Mouse (Mus musculus): Measurements from ENCODE around the gene Eef1a1.
"Not testable (repeated sequence)": the region's sequence is repeated elsewhere in the genome, so short reads cannot be mapped to it uniquely, and the experiment has no call there.

Gene Eef1a1

DNA sequence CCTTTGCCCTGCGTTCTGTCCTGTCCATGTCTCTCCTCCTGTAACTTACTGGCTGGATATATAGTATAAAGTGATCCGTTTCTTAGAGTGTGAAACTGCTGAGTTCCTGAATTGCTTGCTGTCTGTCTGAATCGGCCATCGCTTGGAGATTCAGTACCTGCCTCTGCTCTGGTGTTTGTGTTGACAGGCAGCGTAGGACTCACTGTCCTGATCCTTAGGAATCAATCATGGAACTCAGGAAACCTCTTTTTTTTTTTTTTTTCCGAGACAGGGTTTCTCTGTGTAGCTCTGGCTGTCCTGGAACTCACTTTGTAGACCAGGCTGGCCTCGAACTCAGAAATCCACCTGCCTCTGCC is 17.7 kb upstream of the Eef1a1 start:
- no peak for DNase-seq

DNA sequence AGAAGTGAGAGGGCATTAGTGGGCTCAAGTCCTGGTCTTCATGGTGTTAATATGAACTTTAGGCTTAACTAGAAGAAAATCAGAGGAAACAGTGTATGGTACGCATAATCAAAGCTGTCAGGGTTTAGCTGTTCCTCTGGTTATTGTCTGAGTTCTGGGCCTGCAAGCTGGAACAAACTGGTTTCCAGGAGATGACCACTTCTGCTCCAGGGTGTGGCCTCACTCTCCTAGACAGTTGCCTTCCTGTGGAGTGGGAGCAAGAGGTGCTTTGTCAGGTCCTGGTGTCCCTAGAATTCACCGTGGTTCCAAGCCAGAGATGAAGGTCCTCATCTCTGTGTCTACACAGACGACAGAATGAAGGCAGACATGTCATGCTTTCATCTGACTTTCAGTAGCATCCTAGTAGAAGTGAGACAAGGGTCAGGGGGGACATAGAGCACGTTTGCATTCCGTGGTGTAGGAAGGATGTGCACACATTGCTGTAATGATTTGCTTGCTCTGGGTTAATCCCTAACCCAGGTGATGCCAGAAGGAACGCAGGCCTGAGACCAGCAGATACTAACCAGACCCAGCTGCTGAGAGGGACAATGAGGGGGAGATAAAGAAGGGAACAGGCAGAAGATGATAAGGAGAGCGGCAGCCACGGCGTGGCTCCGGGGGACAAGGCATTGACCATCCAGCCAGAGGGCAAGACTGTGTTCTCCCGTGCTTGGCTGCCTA is 17.2 kb upstream of the Eef1a1 start:
- peak; percentile 55 to 68 for DNase-seq

DNA sequence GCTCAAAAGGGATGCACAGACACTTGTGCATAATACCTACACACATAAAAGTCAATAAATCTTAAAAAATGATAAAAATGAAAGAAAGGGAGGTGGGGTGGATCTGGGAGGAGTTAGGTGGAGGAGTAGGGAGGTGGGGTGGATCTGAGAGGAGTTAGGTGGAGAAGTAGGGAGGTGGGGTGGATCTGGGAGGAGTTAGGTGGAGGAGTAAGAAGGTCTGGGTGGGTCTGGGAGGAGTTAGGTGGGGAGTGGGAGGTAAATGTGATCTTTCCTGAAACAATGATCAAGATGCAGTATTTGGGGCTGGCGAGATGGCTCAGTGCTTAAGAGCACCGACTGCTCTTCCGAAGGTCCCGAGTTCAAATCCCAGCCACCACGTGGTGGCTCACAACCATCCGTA is 16.3 kb upstream of the Eef1a1 start:
- DNase-seq: no peak

DNA sequence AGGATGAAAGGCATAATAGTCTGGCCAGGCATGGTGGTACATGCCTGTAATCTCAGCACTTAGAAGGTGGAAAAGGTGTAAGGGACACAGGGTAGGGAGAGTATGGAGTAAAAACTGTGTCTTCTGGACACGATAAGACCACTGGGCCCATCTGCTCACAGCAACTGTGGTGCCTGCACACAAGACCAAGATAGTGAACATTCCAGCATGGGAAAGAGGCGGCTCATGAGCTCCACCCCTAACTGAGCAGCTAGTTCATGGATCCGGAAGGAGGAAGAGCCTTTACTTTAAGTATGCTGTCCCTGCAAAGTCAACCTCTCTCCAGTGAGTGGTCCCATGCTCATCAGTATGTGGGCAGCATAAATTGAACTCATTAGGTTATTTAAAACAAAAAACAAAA is 15.7 kb upstream of the Eef1a1 start:
- DNase-seq: no peak

DNA sequence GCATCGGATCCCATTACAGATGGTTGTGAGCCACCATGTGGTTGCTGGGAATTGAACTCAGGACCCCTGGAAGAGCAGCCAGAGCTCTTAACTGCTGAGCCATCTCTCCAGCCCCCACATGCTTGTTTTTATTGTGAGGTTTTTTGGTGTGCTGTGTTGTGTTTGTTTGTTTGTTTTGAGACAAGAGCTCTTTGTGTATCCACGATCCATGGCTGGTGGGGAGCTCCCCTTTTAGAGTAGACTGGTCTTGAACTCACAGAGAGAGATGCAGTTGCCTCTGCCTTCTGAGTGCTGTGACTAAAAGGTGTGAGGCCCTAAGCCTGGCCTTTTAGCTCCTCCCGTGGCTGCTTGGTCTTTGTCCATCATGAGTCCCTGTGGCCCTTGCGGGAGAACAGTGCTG is 15.2 kb upstream of the Eef1a1 start:
- no peak for DNase-seq

DNA sequence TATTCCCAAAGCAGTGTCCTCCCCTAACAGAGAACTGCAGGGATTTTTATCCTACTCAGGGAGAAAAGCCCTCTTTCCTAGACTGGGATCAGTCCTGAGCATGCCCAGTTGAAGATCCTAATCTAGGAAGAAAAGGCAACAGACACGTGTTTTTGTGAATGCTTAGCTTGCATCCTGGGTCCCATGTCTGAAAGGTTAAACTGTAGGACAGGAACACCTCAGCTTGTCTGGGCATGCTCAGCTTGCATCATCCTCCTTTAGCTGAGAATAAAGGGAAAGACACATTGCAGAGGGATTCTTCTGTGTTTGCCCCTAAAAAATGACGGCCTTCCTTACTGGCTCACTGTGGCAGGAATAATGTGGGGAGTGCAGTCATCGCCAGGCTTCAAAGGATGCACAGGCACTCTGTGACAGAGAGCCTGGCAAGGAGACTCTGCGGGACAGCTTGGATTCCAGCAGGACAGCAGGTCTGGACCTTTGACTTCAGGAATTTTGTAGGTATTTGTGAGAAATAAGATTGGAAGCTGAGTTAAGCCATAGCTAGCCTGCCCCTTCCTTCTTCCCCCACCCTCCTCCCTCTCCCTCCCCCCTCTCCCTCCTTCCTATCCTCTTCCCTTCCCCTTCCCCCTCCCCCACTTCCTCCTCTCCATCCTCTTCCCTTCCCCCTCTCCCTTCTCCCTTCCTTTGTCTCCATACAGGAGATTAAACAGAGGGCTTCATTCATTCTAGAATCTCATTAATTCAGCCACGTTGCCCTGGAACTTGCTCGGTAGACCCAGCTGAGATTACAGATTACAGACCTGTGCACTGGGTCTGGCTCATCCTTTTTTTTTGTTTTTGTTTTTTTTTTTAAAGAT is 14.5 kb upstream of the Eef1a1 start:
- DNase-seq: peak in 1 of 2 experiments; percentile 53

DNA sequence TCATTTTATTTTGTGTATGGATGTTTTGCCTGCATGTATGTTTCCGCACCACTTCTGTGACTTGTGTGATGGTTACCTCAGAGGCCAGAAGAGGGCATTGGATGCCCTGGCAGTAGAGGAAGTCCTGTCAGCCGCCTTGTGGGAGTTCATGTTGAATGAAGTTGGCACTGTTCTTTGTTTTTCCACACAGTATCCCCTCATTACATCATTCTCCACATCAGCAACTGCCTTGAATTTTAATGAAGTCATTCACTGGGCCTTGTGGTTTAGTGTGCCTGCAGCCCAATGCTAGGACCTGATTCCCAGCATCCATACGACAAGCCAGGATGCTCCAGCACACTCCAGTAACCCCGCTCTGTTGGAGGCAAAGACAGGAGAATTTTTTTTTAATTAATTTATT is 12.3 kb upstream of the Eef1a1 start:
- no peak for DNase-seq

DNA sequence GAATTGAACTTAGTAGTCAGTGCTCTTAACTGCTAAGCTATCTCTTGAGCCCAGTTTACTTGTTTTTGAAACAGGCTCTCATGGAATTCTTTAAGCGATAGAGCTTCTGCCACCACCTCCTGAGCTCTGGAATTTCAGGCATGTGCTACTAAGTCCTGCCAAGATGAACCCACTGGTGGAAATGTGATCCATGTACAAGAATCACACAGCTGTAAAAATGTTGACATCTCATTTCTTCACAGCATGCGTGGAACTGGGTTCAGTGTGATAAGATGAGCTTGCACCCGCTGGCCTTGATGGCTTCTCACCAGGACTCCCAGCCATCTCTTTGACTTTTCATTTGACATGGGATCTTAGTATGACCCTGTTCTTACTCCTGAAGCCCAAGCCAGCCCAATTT is 11.4 kb upstream of the Eef1a1 start:
- DNase-seq: no peak

DNA sequence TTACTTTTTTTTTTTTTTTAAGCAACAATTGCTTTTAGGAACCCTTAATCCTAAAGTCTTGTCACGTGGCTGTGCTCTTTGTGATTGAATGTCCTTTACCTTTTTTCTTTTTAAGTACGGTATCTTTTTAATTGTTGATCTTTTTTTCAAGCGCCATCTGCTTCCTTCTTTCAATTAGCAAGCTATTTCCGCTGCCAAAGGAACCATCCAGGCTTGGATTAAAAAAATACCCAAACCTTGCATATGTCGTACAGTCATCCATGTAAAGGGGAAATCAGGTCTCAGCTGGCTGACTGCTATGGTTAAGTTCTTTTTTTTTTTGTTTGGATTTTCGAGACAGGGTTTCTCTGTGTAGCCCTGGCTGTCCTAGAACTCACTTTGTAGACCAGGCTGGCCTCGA is 4.2 kb upstream of the Eef1a1 start:
- DNase-seq: no peak

DNA sequence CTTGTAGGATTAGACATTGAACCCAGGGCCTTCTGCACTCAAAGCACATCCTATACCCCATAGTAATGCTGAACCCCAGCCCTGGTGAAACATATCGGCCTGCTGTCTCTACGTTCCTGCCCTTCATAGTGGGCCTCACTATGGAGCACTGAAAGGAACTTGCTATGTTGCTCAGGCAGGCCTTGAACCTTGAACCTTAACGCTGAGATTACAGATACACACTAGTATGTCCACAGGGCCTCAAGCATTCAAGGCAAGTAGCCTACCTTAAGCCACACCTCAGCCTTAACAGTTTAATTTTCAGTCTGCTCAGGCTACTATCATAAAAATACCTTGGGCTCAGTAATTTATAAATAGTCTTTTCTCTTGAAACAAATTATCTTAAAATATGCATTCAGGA is 3.3 kb upstream of the Eef1a1 start:
- DNase-seq: no peak

DNA sequence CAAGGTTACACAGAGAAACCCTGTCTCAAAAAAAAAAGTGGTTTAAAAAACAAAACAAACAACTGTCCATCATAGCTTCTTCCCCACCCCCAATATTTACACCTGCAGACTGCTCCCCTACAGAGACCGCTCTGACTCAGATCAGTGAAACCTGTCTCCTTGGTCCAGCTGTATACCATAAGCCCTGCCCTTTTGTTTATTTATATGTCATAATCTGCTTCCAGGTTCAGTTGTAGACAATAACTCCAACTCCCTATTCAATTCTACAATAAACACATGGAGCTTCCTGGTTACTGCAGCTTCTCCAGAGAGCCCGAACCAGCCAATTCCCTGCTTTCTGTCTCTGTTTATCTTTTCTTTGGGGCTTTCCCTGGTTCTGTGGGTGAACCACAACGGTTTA is 2.2 kb upstream of the Eef1a1 start:
- DNase-seq: no peak

DNA sequence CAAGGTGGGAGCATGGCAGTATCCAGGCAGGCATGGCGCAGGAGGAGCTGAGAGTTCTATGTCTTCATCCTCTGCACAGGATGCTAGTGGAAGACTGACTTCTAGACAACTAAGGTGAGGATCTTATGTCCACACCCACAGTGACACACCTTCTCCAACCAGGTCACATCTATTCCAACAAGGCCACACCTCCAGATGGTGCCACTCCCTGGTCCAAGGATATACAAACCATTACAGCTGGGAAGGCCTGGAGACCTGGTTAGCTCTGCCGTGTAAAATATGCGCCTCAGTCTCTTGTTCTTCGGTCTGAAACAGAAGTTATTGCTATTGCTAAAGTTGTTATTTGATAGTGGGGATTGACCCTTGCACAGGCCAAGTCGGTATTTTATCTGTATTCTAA is 930 bp downstream of the Eef1a1 start:
- DNase-seq: not testable (repeated sequence)

DNA sequence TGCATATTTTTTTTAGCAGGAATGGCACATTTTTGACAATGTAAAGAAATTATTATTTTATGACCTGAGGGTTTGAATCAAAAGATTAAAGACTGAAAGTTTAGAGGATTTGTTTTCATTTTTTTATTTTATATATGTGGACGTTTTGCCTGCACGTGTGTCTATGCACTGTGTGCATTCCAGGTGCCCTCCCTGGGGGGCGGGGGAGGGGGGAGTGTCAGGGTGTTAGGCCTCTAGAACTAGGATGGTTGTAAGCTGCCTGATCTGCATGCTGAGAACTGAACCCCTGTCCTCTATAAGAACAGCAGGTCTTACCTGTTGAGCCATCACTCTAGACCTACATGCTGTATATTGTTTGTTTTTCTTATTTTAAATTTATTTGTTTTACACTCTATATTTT is 4.3 kb downstream of the Eef1a1 start:
- no peak for DNase-seq

DNA sequence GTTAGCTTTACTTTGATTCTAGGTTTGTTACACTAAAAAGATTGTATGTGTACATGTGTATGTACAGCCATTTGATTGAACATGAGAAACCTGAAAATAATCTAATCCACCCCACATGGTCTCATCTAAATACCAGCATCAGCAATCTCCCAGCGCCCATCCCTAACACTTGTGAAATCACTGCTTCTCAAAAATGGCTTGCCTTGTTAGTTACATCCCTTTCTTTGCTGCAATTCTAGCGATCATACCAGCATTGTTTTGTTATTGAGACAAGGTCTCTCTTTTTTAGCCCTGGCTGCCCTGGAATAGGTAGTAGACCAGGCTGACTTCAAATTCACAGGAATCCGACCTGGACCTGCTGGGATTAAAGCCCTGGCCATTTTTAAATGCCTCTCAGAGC is 6.6 kb downstream of the Eef1a1 start:
- no peak for DNase-seq

DNA sequence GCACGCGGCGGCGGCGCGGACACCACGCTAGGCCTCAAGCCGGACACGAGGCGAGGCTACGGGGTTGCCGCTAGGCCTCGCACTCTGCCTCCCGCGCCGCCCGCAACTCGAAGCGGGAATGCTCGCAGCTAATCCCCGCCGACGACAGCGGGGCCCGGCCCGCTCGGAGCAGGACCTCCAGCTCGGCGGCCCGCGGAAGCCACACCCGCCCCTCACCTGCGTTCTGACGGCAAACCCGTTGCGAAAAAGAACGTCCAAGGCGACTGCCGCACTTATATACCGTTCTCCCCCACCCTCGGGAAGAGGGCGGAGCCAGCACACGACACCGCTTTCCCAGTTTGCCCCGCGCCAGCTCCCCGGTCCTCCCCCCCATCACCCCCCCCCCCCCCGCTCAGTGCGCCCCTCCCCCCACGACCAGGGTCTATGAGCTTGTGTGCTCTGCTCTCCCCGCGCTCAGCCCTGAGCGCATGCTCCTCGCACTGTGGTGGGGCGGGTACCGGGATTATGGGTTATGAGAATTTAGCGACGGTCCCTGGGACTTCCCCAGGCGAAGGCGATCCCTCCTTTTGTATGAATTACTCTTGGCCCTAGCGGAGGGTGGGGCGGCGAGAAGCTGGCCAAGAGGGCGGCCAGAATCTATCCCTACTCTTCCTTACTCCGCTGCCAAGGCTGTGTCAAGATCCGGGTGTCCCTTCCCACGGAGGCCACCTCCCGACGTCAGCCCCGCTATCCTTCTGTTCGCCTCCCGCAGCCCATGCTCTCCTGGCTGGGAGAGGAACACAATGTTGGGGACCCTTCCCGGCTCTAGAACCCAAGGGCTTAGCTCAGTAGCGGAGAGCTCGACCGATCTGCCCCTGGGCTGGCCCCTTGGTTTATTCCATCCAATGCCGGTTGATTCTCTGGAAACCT is 7.3 kb downstream of the Eef1a1 start:
- DNase-seq: peak; percentile 94 to 98

DNA sequence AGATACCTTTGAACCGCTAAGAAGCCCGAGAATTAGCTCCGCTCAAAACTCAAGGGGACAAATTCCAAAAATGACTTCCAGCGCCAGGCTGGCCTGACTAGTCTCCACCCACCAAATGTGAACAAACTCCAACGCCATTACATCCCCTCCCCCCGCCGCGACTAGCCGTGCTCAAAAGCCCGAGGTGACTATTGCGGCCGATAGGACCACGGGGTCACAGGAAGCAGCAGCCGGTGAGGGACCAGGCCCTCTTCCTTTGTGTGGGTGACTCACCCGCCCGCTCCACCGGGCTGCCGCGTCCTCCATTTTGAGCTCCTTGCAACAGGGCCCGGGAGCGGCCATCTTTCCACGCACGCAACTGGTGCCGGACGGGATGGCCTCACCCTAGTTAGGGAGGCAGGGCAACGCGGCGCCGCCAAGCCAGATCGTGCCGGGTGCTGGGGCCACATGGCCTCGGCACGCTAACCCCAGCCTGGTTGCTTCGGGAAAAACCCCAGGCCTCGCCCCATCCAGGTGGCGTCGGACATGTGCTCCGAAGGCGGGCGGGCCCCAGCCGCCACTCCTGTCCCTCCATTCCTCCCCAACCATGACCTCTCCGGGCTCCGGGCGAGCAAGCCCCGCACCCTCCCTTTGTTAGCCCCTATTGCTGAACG is 8.1 kb downstream of the Eef1a1 start:
- DNase-seq: peak; percentile 89 to 93

DNA sequence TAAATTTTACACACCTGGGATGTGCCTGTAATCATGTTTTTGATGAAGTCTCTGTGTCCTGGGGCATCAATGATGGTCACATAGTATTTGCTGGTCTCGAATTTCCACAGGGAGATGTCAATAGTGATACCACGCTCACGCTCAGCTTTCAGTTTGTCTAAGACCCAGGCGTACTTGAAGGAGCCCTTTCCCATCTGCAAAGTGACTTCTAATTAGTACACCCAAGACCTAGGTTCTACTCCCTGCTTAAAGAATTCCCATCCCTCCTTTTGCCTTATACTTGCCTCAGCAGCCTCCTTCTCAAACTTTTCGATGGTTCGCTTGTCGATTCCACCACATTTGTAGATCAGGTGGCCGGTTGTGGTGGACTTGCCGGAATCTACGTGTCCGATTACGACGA is 8.7 kb downstream of the Eef1a1 start:
- not testable (repeated sequence) for DNase-seq

DNA sequence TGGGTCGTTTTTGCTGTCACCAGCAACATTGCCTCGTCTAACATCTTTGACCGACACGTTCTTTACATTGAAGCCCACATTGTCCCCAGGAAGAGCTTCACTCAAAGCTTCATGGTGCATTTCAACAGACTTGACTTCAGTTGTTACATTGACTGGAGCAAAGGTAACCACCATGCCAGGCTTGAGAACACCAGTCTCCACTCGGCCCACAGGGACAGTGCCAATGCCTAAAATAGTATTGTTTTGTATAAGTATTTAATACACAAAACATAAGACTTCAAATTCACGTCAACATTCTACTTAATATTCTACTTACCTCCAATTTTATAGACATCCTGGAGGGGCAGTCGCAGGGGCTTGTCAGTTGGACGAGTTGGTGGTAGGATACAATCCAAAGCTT is 9.6 kb downstream of the Eef1a1 start:
- not testable (repeated sequence) for DNase-seq

DNA sequence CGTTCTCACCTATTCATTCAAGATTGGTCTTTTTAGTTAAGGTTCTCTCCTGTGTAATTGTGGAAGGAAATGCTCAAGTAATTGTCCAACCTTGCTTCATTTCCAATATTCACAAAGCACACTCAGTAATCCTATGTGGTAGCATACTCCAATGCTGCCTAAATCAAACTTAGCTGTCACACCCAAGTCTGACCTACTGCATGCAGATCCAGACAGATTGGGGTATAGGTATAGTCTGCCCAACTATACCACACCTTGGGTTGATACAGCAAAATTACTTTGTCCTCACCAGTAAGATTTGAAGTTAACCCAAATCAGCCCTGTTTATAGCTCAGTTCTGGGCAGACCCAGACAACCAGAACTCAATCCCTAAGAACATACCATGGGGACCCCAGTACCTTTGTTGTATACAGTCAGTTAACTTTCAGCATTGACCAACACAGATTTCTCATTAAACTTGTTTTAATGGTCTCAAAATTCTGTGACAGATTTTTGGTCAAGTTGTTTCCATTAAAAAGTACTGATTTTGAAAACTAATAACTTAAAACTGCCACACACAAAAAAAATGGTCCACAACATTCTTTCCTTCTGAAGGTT is 10.8 kb downstream of the Eef1a1 start:
- DNase-seq: not testable (repeated sequence)

DNA sequence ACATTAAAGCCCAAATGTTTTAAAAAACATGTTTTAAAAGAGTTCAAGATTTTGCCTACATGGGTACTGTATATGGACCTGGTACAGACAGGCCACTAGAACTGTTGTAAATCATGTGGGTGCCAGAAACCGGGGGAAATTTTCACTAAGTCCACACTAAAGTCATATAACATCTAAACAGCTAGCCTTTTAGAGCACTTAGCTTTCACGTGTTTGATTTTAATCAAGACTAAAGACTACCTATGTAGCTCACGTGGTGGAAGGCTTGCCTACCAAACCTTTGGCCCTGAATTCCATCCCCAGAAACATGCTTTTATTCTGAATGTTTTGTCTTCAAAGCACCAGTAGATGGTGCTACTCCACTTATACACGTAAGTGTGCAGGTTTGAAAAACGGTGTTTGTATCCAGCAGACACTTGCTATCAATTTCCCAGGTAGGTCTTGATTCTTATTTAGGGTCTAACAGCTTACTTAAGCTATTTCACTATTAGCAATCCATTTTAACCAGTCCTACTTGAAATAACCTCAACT is 11.9 kb downstream of the Eef1a1 start:
- no peak for DNase-seq

DNA sequence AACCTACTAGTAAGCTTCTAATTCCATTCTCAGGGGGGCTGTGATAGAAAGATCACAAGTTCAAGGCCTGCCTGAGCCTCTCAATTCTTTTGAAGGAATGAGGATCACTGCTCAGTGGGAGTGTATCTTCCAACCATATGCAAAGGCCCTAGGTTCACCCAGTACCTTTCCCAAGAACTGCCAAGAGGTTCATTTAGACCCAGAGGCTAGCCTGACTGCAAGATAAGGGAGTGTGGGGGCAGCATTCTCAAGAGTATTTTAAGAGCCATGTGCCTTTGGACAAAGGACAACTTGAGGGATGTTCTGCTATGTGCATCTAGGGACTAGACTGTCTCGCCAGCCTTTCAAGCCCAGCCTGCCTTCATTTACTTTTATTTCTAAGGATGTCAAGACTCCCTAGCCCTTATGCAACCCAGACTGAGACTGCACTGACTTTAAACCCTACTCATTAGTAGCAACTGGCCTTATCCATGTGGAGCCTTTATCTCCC is 12.4 kb downstream of the Eef1a1 start:
- no peak for DNase-seq

DNA sequence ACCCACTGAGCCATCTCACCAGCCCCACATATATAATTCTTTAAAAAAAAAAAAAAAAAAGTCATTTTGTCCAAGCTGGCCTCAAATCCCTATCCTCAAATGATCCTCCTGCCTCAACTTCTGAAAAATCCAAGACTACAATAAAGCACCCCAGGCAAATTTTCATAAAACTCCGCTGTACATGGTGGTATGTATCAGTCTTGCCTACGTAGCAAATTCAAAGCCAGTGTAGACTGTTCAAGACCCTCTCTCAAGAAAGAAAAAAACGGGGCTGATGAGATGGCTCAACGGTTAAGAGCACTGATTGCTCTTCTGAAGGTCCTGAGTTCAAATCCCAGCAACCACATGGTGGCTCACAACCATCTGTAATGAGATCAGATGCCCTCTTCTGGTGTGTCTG is 13.1 kb downstream of the Eef1a1 start:
- no peak for DNase-seq

All from kidney, postnatal 25 days (tissue).